Mouse (Mus musculus): Measurements from ENCODE around the gene Olfr56. TPM values are rescaled to one million over a fixed set of nuclear protein-coding genes. Genes with fewer than 3 reads are reported as not detected.
"Not testable (repeated sequence)": the region's sequence is repeated elsewhere in the genome, so short reads cannot be mapped to it uniquely, and the experiment has no call there.

Gene Olfr56
- polyA plus RNA-seq, 1 experiment: not detected

DNA sequence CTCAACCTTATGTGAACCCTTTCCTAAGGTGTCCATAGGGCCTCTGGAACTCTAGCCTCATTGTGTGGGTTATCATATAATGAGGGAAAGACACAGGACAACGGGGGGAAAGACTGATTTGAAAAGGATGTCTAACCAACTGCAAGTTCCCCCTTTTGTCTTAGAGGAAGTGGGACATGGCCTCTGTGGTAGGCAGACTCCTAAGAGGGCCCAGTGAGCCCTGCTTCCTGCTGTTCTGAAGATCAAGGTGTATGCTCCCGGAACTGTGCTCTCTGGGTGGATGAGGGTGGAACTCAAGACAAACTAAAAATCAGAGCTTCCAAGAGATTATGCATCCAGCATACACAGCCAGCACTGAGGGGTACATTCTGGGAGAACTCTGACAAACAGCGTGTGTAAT, 9.5 kb downstream of the Olfr56 start:
- H3K27ac ChIP-seq (ENCODE audit: insufficient read depth, low read length); H3K4me1 ChIP-seq (ENCODE audit: control insufficient read depth, insufficient read depth, low read length); H3K9ac ChIP-seq (ENCODE audit: low read depth, poor library complexity, severe bottlenecking); H3K4me3 ChIP-seq (ENCODE audit: low read depth, low read length); H3K36me3 ChIP-seq (ENCODE audit: control insufficient read depth, insufficient read depth, low read length, poor library complexity, severe bottlenecking); H3K9me3 ChIP-seq (replicated peaks; ENCODE audit: control insufficient read depth, insufficient read depth, low read length, poor library complexity, severe bottlenecking); H3K27me3 ChIP-seq (ENCODE audit: control insufficient read depth, insufficient read depth, low read length, poor library complexity, severe bottlenecking): not testable (repeated sequence)

DNA sequence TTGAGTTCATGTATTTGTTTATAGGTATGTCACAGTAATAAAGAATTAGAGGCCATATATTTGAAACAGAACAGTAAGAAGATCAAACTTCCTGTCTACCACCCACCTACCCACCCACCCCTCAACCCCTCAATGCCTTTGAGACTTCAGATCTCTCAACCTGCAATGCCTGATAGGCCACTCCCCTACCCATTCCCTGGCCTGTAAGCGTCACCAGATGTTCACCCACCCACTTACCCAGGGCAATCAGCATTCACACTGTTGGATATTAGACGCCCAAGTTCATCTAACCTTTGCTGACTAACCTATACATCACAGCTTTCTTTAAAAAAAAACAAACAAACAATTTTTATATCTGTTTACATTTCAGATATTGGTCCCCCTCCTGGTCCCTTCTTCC, 11.3 kb downstream of the Olfr56 start:
- not testable (repeated sequence) for H3K36me3 ChIP-seq (ENCODE audit: control insufficient read depth, insufficient read depth, low read length, poor library complexity, severe bottlenecking); H3K9ac ChIP-seq (ENCODE audit: low read depth, poor library complexity, severe bottlenecking); H3K9me3 ChIP-seq (replicated peaks; ENCODE audit: control insufficient read depth, insufficient read depth, low read length, poor library complexity, severe bottlenecking); H3K4me3 ChIP-seq (ENCODE audit: low read depth, low read length); H3K4me1 ChIP-seq (ENCODE audit: control insufficient read depth, insufficient read depth, low read length); H3K27ac ChIP-seq (ENCODE audit: insufficient read depth, low read length); H3K27me3 ChIP-seq (ENCODE audit: control insufficient read depth, insufficient read depth, low read length, poor library complexity, severe bottlenecking)

DNA sequence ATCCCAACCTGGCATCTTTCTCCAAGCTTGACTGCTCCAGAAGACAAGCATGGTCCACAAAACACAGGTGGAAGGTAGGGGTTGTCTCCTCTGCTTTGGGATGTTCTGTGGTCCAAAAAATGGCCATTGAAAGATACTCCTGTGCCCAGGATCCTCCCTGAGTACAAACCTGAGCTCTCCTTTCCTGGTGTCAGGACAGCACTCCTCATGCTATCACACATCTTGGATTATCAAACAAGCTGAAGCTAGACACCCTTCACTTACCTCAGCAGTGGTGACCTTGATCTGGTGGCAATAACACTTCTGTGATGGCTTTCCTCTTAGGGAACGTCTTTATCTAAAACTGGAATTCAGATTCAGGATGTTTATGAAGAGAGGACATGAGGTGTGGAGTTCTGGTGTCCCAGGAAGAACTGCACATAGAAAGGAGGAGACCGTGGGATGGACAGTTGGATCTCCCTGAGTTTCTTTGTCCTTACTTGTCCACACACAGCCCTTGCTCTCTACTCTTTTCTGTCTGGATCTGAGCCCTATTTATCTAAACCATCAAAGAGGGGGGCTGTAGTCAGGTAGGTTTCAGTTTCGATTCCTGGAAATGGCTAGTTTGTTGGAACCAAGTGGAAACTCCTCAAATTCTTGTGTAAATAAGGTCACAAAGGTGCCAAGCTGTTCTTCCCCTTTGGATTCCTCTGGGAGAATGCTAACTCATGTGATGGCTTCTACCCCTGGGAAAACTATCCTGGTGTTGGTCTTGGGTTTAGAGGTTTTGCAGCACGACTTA, 13.2 kb downstream of the Olfr56 start, which contains the start of gene Gm12185:
Gene Gm12185 (minus strand): TSS at position 487 of the 781 bp plus-strand sequence.
- H3K27ac ChIP-seq (ENCODE audit: insufficient read depth, low read length); H3K4me1 ChIP-seq (ENCODE audit: control insufficient read depth, insufficient read depth, low read length); H3K27me3 ChIP-seq (ENCODE audit: control insufficient read depth, insufficient read depth, low read length, poor library complexity, severe bottlenecking): not testable (repeated sequence)

DNA sequence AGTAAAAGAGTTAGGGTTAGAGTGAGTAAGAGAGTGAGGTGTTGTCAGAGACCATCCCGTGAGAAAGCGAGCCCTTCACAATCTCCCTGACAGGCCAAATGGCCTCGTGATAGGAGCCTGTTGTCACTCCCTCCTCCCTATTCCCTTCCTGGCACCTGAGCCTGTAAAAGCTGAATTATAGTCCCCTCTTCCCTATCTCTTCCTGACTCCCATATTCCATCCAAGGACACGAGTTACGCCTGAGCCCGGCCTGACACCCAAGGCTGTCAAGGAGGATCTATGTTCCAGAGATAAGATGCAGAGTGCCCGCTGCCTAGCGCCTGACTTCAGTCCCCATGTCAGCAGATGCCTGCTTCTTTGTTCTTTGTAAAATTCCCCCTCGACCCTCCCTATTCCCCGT, 14.6 kb downstream of the Olfr56 start:
- H3K4me1 ChIP-seq (ENCODE audit: control insufficient read depth, insufficient read depth, low read length); H3K4me3 ChIP-seq (ENCODE audit: low read depth, low read length); H3K9me3 ChIP-seq (replicated peaks; ENCODE audit: control insufficient read depth, insufficient read depth, low read length, poor library complexity, severe bottlenecking); H3K27ac ChIP-seq (ENCODE audit: insufficient read depth, low read length); H3K36me3 ChIP-seq (ENCODE audit: control insufficient read depth, insufficient read depth, low read length, poor library complexity, severe bottlenecking); H3K9ac ChIP-seq (ENCODE audit: low read depth, poor library complexity, severe bottlenecking); H3K27me3 ChIP-seq (ENCODE audit: control insufficient read depth, insufficient read depth, low read length, poor library complexity, severe bottlenecking): not testable (repeated sequence)

More for the DNA sequence above, 13.2 kb downstream of the Olfr56 start, which contains the start of gene Gm12185:
- H3K9ac ChIP-seq (ENCODE audit: low read depth, poor library complexity, severe bottlenecking); H3K9me3 ChIP-seq (replicated peaks; ENCODE audit: control insufficient read depth, insufficient read depth, low read length, poor library complexity, severe bottlenecking); H3K4me3 ChIP-seq (ENCODE audit: low read depth, low read length); H3K36me3 ChIP-seq (ENCODE audit: control insufficient read depth, insufficient read depth, low read length, poor library complexity, severe bottlenecking): not testable (repeated sequence)

DNA sequence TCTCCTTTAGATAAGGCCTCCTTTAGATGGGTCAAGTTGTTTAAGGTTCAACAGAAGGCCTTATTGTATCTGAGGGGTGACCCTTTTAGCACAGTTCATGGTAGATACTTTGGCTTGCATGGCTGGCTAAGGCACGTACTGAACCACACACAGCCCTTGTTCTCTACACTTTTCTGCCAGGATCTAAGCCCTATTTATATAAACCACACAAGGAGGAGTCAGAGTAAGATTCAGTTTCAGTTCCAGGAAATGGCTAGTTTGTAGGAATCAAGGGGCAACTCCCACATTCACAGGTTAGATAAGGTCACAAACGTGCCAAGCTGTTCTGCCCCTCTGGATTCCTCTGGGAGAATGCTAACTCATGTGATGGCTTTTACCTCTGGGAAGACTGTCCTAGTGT, 15.3 kb downstream of the Olfr56 start, which contains the start of gene Tgtp1:
Gene Tgtp1 (minus strand): TSS at position 155 of the 400 bp plus-strand sequence.
- not testable (repeated sequence) for H3K27ac ChIP-seq (ENCODE audit: insufficient read depth, low read length); H3K4me3 ChIP-seq (ENCODE audit: low read depth, low read length); H3K27me3 ChIP-seq (ENCODE audit: control insufficient read depth, insufficient read depth, low read length, poor library complexity, severe bottlenecking); H3K9ac ChIP-seq (ENCODE audit: low read depth, poor library complexity, severe bottlenecking); H3K36me3 ChIP-seq (ENCODE audit: control insufficient read depth, insufficient read depth, low read length, poor library complexity, severe bottlenecking); H3K9me3 ChIP-seq (replicated peaks; ENCODE audit: control insufficient read depth, insufficient read depth, low read length, poor library complexity, severe bottlenecking); H3K4me1 ChIP-seq (ENCODE audit: control insufficient read depth, insufficient read depth, low read length)

DNA sequence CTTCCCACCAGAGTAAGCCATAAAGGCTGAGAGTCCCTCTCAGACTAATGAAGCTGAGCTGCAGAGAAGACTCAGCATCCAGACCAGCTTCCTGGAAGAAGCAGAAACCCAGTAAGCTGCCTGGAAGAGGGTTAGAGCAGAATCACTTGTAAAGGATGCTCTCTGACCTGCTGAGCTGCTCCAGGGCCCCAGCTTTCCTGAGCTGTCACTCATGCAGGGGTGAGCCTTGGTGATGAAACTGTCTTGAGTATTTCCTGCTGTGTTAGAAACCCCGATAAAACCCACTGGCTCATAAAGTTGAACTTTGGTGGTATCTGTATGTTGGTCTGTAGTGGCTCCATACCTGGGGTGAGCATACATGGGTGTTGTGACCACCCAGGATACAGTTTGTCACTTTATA, 21.7 kb downstream of the Olfr56 start:
- H3K9ac ChIP-seq (ENCODE audit: low read depth, poor library complexity, severe bottlenecking); H3K4me1 ChIP-seq (ENCODE audit: control insufficient read depth, insufficient read depth, low read length); H3K27ac ChIP-seq (ENCODE audit: insufficient read depth, low read length); H3K36me3 ChIP-seq (ENCODE audit: control insufficient read depth, insufficient read depth, low read length, poor library complexity, severe bottlenecking); H3K9me3 ChIP-seq (replicated peaks; ENCODE audit: control insufficient read depth, insufficient read depth, low read length, poor library complexity, severe bottlenecking); H3K27me3 ChIP-seq (ENCODE audit: control insufficient read depth, insufficient read depth, low read length, poor library complexity, severe bottlenecking); H3K4me3 ChIP-seq (ENCODE audit: low read depth, low read length): not testable (repeated sequence)

DNA sequence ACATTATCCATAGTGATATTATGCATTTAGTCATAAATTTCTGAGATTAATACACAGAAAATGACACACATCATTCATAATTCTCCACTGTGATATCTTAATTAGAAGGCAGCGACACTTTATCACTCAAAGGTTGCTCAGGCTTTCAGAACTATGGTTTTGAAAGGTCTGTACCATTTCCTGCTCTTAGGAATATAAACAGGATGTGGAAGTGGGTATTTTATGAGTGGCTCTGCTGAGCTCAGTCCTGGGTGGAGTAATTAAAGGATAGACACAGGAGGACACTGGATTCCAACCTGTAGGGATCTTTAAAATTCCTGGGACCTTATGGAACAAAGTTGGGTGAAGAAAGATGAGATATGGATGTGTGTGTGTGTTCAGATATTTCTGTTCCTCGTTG, 27.6 kb downstream of the Olfr56 start:
- H3K9ac ChIP-seq (ENCODE audit: low read depth, poor library complexity, severe bottlenecking); H3K4me1 ChIP-seq (ENCODE audit: control insufficient read depth, insufficient read depth, low read length); H3K9me3 ChIP-seq (replicated peaks; ENCODE audit: control insufficient read depth, insufficient read depth, low read length, poor library complexity, severe bottlenecking); H3K36me3 ChIP-seq (ENCODE audit: control insufficient read depth, insufficient read depth, low read length, poor library complexity, severe bottlenecking); H3K27me3 ChIP-seq (ENCODE audit: control insufficient read depth, insufficient read depth, low read length, poor library complexity, severe bottlenecking); H3K27ac ChIP-seq (ENCODE audit: insufficient read depth, low read length); H3K4me3 ChIP-seq (ENCODE audit: low read depth, low read length): not testable (repeated sequence)

DNA sequence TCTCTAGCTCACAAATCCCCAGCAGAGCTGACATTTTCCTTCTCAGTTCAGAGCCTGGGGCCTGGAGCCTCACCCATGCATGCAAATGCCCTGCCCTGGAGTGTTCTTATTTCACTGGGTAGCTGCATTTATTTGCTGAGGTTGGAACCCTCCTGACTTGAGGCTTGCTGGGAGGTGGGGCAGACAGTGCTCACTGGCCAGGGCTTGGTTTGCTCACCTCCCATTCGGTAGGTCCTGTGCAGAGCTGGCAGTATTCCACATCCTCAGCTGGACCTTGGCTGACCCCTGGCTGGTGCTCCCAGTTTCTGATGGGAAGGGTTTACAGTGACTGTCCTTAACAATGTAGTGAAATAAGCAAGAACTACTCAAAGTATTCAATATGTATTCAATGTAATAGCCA, 28.1 kb downstream of the Olfr56 start:
- H3K4me1 ChIP-seq (ENCODE audit: control insufficient read depth, insufficient read depth, low read length); H3K4me3 ChIP-seq (ENCODE audit: low read depth, low read length); H3K9me3 ChIP-seq (replicated peaks; ENCODE audit: control insufficient read depth, insufficient read depth, low read length, poor library complexity, severe bottlenecking); H3K36me3 ChIP-seq (ENCODE audit: control insufficient read depth, insufficient read depth, low read length, poor library complexity, severe bottlenecking); H3K9ac ChIP-seq (ENCODE audit: low read depth, poor library complexity, severe bottlenecking); H3K27ac ChIP-seq (ENCODE audit: insufficient read depth, low read length); H3K27me3 ChIP-seq (ENCODE audit: control insufficient read depth, insufficient read depth, low read length, poor library complexity, severe bottlenecking): not testable (repeated sequence)

DNA sequence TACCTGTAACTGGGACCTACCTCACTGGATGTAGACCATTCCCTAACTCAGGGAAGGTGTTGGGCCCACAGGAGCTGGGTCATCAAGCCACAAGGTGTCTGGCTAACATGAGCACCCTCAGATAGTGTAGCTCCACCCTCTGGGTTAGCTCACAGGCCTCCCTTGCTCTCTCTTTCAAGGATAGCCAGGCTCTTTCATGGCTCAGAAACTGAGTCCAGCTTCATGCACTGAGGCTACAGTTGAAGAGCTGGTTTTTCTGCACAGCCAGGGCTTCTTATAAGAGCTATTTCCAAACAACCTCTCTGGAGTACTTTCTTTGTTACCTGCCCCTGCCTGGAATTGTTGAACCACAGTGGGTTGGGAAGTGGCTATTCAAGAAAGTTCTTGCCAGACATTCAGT, 33.4 kb downstream of the Olfr56 start:
- not testable (repeated sequence) for H3K9ac ChIP-seq (ENCODE audit: low read depth, poor library complexity, severe bottlenecking); H3K9me3 ChIP-seq (replicated peaks; ENCODE audit: control insufficient read depth, insufficient read depth, low read length, poor library complexity, severe bottlenecking); H3K4me3 ChIP-seq (ENCODE audit: low read depth, low read length); H3K36me3 ChIP-seq (ENCODE audit: control insufficient read depth, insufficient read depth, low read length, poor library complexity, severe bottlenecking); H3K27ac ChIP-seq (ENCODE audit: insufficient read depth, low read length); H3K27me3 ChIP-seq (ENCODE audit: control insufficient read depth, insufficient read depth, low read length, poor library complexity, severe bottlenecking); H3K4me1 ChIP-seq (ENCODE audit: control insufficient read depth, insufficient read depth, low read length)

DNA sequence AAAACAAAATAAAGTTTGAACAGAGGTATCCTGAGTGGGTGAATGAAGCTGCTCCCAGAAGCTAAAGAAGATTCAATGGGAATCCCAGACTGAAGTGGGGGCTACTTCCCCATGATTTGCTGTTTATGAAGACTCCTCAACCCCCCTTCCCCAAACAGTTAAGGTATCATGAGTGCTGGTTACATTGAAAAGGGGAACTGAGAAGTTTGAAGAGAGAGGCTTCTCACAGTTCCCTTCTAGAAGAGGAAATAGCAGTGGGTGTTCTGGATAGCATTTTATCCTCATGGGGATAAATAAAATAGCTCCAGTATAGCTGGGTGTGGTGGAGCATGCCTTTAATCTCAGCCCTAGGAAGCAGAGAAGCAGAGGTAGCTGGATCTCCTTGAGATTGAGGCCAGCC, 71.4 kb downstream of the Olfr56 start:
- H3K36me3 ChIP-seq (ENCODE audit: control insufficient read depth, insufficient read depth, low read length, poor library complexity, severe bottlenecking); H3K4me3 ChIP-seq (ENCODE audit: low read depth, low read length); H3K4me1 ChIP-seq (ENCODE audit: control insufficient read depth, insufficient read depth, low read length); H3K9me3 ChIP-seq (replicated peaks; ENCODE audit: control insufficient read depth, insufficient read depth, low read length, poor library complexity, severe bottlenecking); H3K27me3 ChIP-seq (ENCODE audit: control insufficient read depth, insufficient read depth, low read length, poor library complexity, severe bottlenecking); H3K9ac ChIP-seq (ENCODE audit: low read depth, poor library complexity, severe bottlenecking); H3K27ac ChIP-seq (ENCODE audit: insufficient read depth, low read length): not testable (repeated sequence)
